Mouse (Mus musculus): ENCODE measurements around the gene Prkaa1. TPM values are rescaled to one million over a fixed set of nuclear protein-coding genes. Genes with fewer than 3 reads are reported as not detected.
"Not testable (repeated sequence)": the region's sequence is repeated elsewhere in the genome, so short reads cannot be mapped to it uniquely, and the experiment has no call there.

Gene Prkaa1
- polyA plus RNA-seq, 1 experiment from 2014 or later = 18.2 TPM

DNA sequence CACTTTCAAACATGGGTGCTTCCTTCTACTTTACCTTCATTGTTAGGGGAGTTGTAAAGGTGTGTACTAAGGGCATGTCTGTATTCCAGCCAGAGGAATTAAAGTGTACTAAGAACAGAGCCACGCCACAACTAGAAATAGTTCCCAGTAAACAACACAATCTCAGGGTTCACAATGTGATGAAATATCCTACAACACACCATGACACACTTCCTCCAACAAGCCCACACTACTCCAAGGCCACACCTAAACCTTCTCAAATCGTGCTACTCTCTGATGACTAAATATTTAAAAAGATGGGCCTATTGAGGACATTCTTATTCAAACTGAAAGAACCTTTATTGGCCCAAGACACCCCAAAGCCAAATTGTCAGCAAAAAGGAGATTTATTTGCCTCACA is 16.2 kb upstream of the Prkaa1 start:
- DNase-seq (ENCODE audit: low spot score) = no peak
- Histone ChIP-seq H3K4me2 (replicated peaks) (no peak overlapping the region), H3K4me1 (replicated peaks; ENCODE audit: control insufficient read depth, insufficient read depth, low read length) (no peaks in the 10 kb centered on the region), H3K27ac (no peak overlapping the region), H3K9me3 (ENCODE audit: control insufficient read depth, low read length) (no peaks in the 10 kb centered on the region), H3K36me3 (replicated peaks; ENCODE audit: control insufficient read depth, insufficient read depth) (peaks cover 23% of the 10 kb centered on the region), H3K27me3 (ENCODE audit: control insufficient read depth, insufficient read depth, low read length) (no peaks in the 10 kb centered on the region), H3K4me3 (replicated peaks; ENCODE audit: low read length) (no peak overlapping the region), H3K9ac (no peak overlapping the region)
- 80% methylated on average over 2 of the region's 2 CpGs for WGBS
- ATAC-seq (ENCODE audit: low FRiP score) = no peak

DNA sequence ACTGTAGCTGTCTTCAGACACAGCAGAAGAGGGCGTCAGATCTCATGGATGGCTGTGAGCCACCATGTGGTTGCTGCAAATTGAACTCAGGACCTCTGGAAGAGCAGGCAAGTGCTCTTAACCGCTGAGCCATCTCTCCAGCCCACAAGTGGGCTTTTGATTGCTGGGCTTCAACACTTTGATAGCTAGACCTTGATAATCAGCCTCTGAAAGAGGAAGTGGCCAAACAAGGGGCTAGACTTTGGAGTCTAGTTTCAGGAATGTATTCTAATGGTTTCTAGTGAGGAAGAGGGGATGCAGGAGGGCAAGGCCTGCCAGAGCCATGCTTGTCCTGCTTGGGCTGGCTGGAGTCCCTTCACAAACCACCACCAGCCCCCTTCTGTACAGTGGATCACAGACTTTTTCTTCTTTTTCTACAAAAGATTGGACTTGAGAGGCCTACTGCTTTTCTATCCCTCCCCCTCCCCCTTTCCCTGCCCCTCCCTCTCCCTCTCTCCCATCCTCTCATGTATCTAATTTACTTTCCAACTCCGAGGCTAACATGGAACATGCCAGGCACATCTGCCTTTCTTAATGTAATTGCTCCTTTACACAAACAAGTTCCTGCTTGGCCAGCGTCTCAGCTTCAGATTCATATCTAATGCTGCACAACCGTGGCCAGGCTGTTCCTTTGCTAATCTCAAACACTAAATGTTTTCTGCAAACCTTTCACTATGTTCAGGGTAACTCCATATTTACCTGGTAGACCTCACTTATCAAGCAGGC is 15.3 kb upstream of the Prkaa1 start:
- no peak overlapping the region for H3K27ac ChIP-seq
- H3K9me3 ChIP-seq (ENCODE audit: control insufficient read depth, low read length) = no peaks in the 10 kb centered on the region
- H3K4me3 ChIP-seq (replicated peaks; ENCODE audit: low read length) = no peak overlapping the region
- H3K4me2 ChIP-seq (replicated peaks) = no peak overlapping the region
- H3K36me3 ChIP-seq (replicated peaks; ENCODE audit: control insufficient read depth, insufficient read depth) = peaks cover 14% of the 10 kb centered on the region
- 85% methylated on average over 5 of the region's 5 CpGs for WGBS
- no peak for DNase-seq (ENCODE audit: low spot score)
- no peaks in the 10 kb centered on the region for H3K27me3 ChIP-seq (ENCODE audit: control insufficient read depth, insufficient read depth, low read length)
- no peak for ATAC-seq (ENCODE audit: low FRiP score)
- no peaks in the 10 kb centered on the region for H3K4me1 ChIP-seq (replicated peaks; ENCODE audit: control insufficient read depth, insufficient read depth, low read length)
- H3K9ac ChIP-seq = no peak overlapping the region

DNA sequence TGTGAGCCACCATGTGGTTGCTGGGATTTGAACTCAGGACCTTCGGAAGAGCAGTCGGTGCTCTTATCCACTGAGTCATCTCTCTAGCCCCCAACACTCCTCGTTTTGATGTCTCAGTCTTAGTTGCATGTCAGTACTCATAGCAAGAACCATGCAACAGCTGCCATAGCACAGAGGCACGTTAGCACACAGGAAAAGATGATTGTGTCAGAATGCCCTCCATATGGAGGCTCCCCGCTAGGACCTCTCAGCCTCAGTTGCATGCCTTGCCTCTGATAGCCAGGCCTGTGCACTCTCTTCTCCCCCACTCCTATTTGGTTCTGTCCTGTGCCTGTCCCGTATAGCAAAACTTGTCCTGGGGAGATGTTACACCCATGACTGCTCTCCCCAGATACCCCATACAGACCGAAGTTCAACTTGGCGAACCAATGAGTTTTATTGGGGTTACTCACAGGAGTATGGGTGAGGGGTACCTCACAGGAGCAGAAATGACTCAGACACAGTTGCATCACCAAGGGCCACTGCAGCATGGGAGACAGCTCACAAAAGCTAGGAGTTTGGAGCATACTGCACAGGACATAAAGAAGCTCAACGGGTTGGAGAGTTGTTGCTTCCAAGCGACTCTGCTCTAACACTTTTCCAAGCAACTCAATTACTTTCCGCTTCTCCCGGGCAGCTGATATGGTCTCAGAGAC is 14.4 kb upstream of the Prkaa1 start:
- Histone ChIP-seq H3K4me1 (replicated peaks; ENCODE audit: control insufficient read depth, insufficient read depth, low read length) (no peaks in the 10 kb centered on the region), H3K27ac (no peak overlapping the region), H3K4me3 (replicated peaks; ENCODE audit: low read length) (no peak overlapping the region), H3K27me3 (ENCODE audit: control insufficient read depth, insufficient read depth, low read length) (no peaks in the 10 kb centered on the region), H3K9ac (no peak overlapping the region), H3K4me2 (replicated peaks) (no peak overlapping the region), H3K36me3 (replicated peaks; ENCODE audit: control insufficient read depth, insufficient read depth) (peaks cover 6% of the 10 kb centered on the region), H3K9me3 (ENCODE audit: control insufficient read depth, low read length) (no peaks in the 10 kb centered on the region)
- no peak for DNase-seq (ENCODE audit: low spot score)
- 0 out of 2 replicates have a peak, but pooled peaks have one; percentile 33 for ATAC-seq (ENCODE audit: low FRiP score)
- WGBS = 93% methylated on average over 12 of the region's 12 CpGs

DNA sequence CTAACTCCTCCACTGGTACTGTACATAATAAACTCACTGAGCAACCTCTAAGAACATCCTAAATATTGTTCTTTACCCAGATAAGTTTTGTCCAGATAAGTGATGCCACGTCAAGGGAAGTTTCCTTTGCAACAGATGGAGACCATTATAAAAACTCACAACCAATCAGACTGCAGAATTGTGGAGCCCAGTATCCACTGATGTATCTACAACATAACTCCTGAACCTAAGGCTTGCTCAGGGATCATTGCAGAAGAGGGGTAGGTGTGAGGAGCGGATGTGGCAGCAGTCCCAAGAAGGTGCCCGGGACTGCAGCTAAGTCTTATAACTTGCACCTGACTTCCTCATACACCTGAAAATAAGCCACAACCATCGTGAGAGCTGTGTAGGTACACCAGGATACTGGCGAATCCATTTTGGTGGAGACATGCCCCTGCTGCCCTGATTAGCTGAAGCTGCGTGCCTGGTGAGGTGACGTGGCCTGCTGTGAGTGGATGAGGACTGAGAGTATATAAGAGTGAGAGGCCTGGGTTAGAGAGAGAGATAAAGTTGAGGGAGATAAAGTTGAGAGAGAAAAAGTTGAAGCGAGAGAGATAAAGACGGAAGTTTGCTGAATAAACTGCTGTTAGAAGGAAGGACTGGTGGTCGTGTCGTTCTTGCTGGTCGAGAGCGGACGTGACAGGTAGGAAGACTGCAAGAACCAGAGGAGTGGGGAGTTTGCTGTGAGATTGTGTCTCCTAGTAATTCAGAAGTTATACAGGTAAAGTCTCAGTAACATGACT is 12.6 kb upstream of the Prkaa1 start:
- not testable (repeated sequence) for H3K27ac ChIP-seq; H3K27me3 ChIP-seq (ENCODE audit: control insufficient read depth, insufficient read depth, low read length); ATAC-seq (ENCODE audit: low FRiP score); H3K4me3 ChIP-seq (replicated peaks; ENCODE audit: low read length); H3K36me3 ChIP-seq (replicated peaks; ENCODE audit: control insufficient read depth, insufficient read depth); H3K9me3 ChIP-seq (ENCODE audit: control insufficient read depth, low read length); H3K4me1 ChIP-seq (replicated peaks; ENCODE audit: control insufficient read depth, insufficient read depth, low read length); H3K4me2 ChIP-seq (replicated peaks); DNase-seq (ENCODE audit: low spot score); H3K9ac ChIP-seq
- WGBS = 91% methylated on average over 14 of the region's 14 CpGs

DNA sequence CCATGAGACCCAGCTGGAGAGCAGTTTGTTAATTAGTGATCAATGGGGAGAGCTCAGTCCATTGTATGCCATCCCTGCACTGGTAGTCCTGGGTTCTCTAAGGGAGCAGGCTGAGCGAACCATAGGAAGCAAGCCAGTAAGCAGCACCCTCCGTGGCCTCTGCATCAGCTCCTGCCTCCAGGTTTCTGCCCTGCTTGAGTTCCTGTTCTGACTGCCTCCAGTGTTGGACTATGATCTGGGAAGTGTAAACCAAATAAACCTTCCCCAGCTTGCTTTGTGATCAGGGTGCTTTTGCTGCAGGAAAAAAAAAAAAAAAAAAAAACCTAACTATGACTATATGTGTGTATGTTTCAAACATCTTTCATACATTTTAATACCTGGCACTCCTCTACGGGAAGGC is 10.4 kb upstream of the Prkaa1 start:
- H3K36me3 ChIP-seq (replicated peaks; ENCODE audit: control insufficient read depth, insufficient read depth) = no peaks in the 10 kb centered on the region
- 61% methylated on average over 3 of the region's 3 CpGs for WGBS
- no peak overlapping the region for H3K4me3 ChIP-seq (replicated peaks; ENCODE audit: low read length)
- no peak for DNase-seq (ENCODE audit: low spot score)
- H3K9me3 ChIP-seq (ENCODE audit: control insufficient read depth, low read length) = no peaks in the 10 kb centered on the region
- no peaks in the 10 kb centered on the region for H3K4me1 ChIP-seq (replicated peaks; ENCODE audit: control insufficient read depth, insufficient read depth, low read length)
- no peak overlapping the region for H3K9ac ChIP-seq
- H3K27ac ChIP-seq = no peak overlapping the region
- H3K27me3 ChIP-seq (ENCODE audit: control insufficient read depth, insufficient read depth, low read length) = no peaks in the 10 kb centered on the region
- H3K4me2 ChIP-seq (replicated peaks) = no peak overlapping the region
- ATAC-seq (ENCODE audit: low FRiP score) = no peak

DNA sequence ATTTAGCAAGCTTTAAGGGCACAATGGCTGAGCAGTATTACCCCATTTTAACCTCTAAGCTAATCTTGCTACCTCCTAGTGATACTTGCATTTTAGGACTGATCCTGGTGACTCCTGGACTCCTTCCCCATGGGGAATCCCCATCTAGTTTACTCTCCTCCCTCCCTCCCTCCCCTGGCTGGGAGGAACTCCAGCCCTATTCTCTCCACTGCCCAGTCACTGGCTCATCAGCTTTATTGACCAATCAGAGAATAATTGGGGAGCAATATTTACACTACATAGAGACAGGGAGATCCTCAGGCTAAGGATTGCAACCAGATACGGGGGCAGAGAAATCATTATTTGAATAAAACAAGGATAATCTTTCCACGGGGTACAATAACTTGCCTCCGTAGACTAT is 9.5 kb upstream of the Prkaa1 start:
- Histone ChIP-seq H3K36me3 (replicated peaks; ENCODE audit: control insufficient read depth, insufficient read depth) (no peaks in the 10 kb centered on the region), H3K9me3 (ENCODE audit: control insufficient read depth, low read length) (no peaks in the 10 kb centered on the region), H3K27ac (no peak overlapping the region), H3K4me1 (replicated peaks; ENCODE audit: control insufficient read depth, insufficient read depth, low read length) (no peaks in the 10 kb centered on the region), H3K4me2 (replicated peaks) (no peak overlapping the region), H3K9ac (no peak overlapping the region), H3K4me3 (replicated peaks; ENCODE audit: low read length) (no peak overlapping the region), H3K27me3 (ENCODE audit: control insufficient read depth, insufficient read depth, low read length) (no peaks in the 10 kb centered on the region)
- ATAC-seq (ENCODE audit: low FRiP score) (no peak), DNase-seq (ENCODE audit: low spot score) (no peak)
- WGBS = 75% methylated on average over 3 of the region's 3 CpGs

DNA sequence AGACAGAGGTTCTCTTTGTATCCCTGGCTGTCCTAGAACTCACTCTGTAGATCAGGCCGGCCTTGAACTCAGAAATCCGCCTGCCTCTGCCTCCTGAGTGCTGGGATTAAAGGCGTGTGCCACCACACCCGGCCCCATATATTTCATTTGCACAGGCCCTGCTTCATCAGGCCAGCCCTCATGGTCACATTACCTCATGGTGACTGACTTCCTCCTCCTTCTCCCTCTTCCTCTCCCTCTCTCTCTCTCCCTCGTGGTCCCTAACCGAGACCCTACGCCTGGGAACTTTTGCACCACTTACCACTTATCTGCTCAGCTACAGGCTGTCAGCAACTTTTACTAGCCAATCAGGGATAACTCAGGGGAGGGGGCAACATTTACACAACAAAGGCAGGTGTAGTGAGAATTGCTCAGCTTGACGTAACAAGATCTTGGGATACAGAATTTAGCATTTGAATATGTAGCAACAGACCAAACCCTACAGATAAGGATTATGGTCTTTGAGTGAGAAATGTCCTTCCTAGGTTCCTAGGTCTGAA is 8.6 kb upstream of the Prkaa1 start:
- Histone ChIP-seq H3K9me3 (ENCODE audit: control insufficient read depth, low read length) (no peaks in the 10 kb centered on the region), H3K36me3 (replicated peaks; ENCODE audit: control insufficient read depth, insufficient read depth) (no peaks in the 10 kb centered on the region), H3K9ac (no peak overlapping the region), H3K4me2 (replicated peaks) (no peak overlapping the region), H3K4me3 (replicated peaks; ENCODE audit: low read length) (no peak overlapping the region), H3K27ac (no peak overlapping the region), H3K27me3 (ENCODE audit: control insufficient read depth, insufficient read depth, low read length) (no peaks in the 10 kb centered on the region), H3K4me1 (replicated peaks; ENCODE audit: control insufficient read depth, insufficient read depth, low read length) (no peaks in the 10 kb centered on the region)
- ATAC-seq (ENCODE audit: low FRiP score) (no peak), DNase-seq (ENCODE audit: low spot score) (no peak)
- 85% methylated on average over 8 of the region's 8 CpGs for WGBS

DNA sequence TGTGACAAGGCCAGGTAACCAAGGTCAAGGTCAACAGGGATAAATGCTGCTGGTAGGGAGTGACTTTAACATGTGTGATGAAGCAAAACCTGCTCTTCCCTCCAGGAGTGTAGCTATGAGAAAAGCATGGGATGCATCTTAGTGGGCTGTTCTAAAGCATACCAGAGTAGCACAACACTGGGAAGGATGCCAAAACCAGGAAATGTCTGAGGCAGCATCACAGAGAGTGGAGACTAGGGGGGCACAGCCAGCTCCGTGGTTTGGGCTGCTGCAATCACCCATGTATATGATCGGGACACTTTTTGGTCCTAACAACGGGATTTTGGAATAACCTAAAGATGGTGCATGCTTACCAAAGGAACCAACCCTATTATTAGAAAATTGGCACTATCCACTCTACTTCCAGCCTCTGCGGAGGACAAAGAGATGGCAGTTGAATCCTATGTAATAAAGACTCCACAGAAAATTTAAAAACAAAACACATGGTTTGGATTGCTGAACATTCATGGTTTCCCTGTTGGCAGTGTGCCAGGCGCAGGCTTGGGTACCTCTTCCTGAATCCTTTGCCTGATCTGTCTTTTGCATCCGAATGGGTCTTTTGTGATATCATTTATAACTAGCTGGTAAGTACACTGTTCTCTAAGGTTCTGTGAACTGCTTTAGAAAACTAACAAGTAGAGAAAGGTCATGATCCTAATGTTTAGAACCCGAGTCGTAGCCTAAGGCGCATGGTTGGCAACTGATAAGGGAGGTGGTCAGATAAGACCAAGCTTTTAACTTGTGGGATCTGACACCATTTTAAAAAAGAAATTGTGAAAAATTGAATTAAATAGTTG is 5.4 kb upstream of the Prkaa1 start:
- no peaks in the 10 kb centered on the region for H3K9me3 ChIP-seq (ENCODE audit: control insufficient read depth, low read length)
- no peaks in the 10 kb centered on the region for H3K27me3 ChIP-seq (ENCODE audit: control insufficient read depth, insufficient read depth, low read length)
- ATAC-seq (ENCODE audit: low FRiP score) (peak; percentile 69; the same call in 1 of the 2 replicates), DNase-seq (ENCODE audit: low spot score) (peak; percentile 33)
- no peak overlapping the region for H3K4me3 ChIP-seq (replicated peaks; ENCODE audit: low read length)
- no peaks in the 10 kb centered on the region for H3K36me3 ChIP-seq (replicated peaks; ENCODE audit: control insufficient read depth, insufficient read depth)
- H3K4me2 ChIP-seq (replicated peaks) = no peak overlapping the region
- H3K27ac ChIP-seq = no peak overlapping the region
- no peak overlapping the region for H3K9ac ChIP-seq
- WGBS = 67% methylated on average over 9 of the region's 9 CpGs
- no peaks in the 10 kb centered on the region for H3K4me1 ChIP-seq (replicated peaks; ENCODE audit: control insufficient read depth, insufficient read depth, low read length)
